9 mouse cellular contexts compared by ENCODE assay signal in the genomic region with DNA sequence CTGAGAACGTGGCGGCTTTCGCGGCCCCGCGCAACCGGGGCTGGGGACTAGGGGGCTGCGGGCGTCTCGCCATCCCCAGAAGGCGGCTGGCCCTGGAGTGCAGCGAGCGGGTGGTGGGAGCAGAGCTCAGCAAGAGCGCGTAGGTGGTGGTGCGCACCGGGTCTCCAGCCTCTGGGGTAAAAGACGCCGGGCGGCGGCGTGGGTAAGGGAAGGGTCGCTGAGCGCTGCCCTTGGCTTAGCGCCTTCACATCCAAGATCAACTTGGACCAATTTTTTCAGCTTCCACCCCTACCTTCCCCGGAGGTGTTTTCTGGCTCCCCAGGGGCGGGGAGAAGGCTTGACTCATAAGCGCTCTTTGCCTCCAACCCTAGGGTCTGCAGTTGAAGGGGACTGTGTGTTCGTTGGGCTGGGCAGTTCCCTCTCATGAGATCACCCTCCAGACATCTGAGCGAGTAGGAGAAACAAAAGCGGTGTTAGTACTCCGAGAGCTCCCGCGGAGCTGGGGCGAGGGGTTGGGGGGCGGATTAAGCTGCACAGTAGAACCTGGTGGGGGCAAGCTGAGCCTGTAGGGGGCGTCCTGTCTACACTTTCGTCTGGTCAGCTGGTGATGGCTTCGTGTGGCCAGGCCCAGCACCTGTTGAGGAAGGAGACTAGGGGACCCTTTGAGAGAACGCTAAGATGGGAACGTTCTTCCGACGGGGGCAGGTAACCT. TPM values are rescaled to one million over a fixed set of nuclear protein-coding genes. Genes with fewer than 3 reads are reported as not detected.
DNase-seq lines count a peak whose midpoint lies in the region; ATAC-seq and TF ChIP-seq lines count a peak whose summit lies in the region.
"Had no signal": no experiment of that assay in that cellular context is flagged by ENCODE, and none has a peak within 500 bp of the region (broad histone marks: within the 10 kb centered on the region; RNA-seq: fewer than 3 reads in every experiment).

No protein-coding gene starts in this region.

- H3K9ac ChIP-seq in forebrain, postnatal 0 days: peak overlapping the region; percentile 80
- peak overlapping the region; percentile 58 for H3K9ac ChIP-seq in intestine, embryonic 15.5 days
- no peak overlapping the region for H3K9ac ChIP-seq in liver, embryonic 13.5 days

- ATAC-seq in forebrain, postnatal 0 days: peak; percentile 42
- ATAC-seq in intestine, embryonic 15.5 days: peak; percentile 62
- ATAC-seq in liver, embryonic 13.5 days (ENCODE audit: low read depth): no peak

- peak; percentile 53; the same call in 1 of the 2 replicates for TF ChIP-seq CTCF in cerebellum, adult 2 months (IDR thresholded peaks at IDR 0.05; ENCODE audit: borderline replicate concordance, insufficient read depth, low read depth, low read length)
- peak; percentile 67 for TF ChIP-seq CTCF in forebrain, postnatal 0 days (IDR thresholded peaks at IDR 0.05; ENCODE audit: low read depth)

- H3K27me3 ChIP-seq in heart, embryonic 10.5 days (ENCODE audit: insufficient read depth, poor library complexity, severe bottlenecking): peaks cover 95% of the 10 kb centered on the region
- H3K27me3 ChIP-seq in cerebellum, adult 2 months (ENCODE audit: control insufficient read depth, insufficient read depth, low read length): no peaks in the 10 kb centered on the region
- H3K27me3 ChIP-seq in forebrain, postnatal 0 days (ENCODE audit: insufficient read depth, low read length): no peaks in the 10 kb centered on the region
- H3K27me3 ChIP-seq in intestine, embryonic 15.5 days (replicated peaks): peaks cover 66% of the 10 kb centered on the region
- H3K27me3 ChIP-seq in liver, embryonic 13.5 days: peaks cover 96% of the 10 kb centered on the region

- peak; percentile 73 for DNase-seq in heart, embryonic 10.5 days (ENCODE audit: low spot score)
- DNase-seq in heart, postnatal 25 days (ENCODE audit: low spot score): no peak
- peak; percentile 57 to 63 for DNase-seq in cerebellum, adult 2 months
- peak; percentile 74 for DNase-seq in forebrain, postnatal 0 days
- no peak for DNase-seq in liver, embryonic 13.5 days
- peak; percentile 66 for DNase-seq in right cerebral cortex, adult 18-20 months
- DNase-seq in thymus, postnatal 25 days: no peak

- H3K27ac ChIP-seq in heart, embryonic 10.5 days: peak overlapping the region; percentile 56
- H3K27ac ChIP-seq in cerebellum, adult 2 months (ENCODE audit: insufficient read depth, low read length): no peak overlapping the region
- peak overlapping the region; percentile 87 for H3K27ac ChIP-seq in forebrain, postnatal 0 days (ENCODE audit: low read depth, low read length)
- H3K27ac ChIP-seq in intestine, embryonic 15.5 days: 0 out of 2 replicates have a peak overlapping the region, but pooled peaks have one; percentile 32
- H3K27ac ChIP-seq in liver, embryonic 13.5 days: no peak overlapping the region

- no peak for TF ChIP-seq POLR2A in cerebellum, adult 2 months (IDR thresholded peaks at IDR 0.05; ENCODE audit: borderline replicate concordance, insufficient read depth, low read length)

- peaks cover 29% of the 10 kb centered on the region for H3K4me1 ChIP-seq in heart, embryonic 10.5 days
- H3K4me1 ChIP-seq in cerebellum, adult 2 months (ENCODE audit: control insufficient read depth, insufficient read depth, low read length): no peaks in the 10 kb centered on the region
- H3K4me1 ChIP-seq in forebrain, postnatal 0 days (ENCODE audit: insufficient read depth): peaks cover 5% of the 10 kb centered on the region; the same call in 1 of the 2 replicates
- H3K4me1 ChIP-seq in intestine, embryonic 15.5 days (replicated peaks): peaks cover 19% of the 10 kb centered on the region
- peaks cover 4% of the 10 kb centered on the region for H3K4me1 ChIP-seq in liver, embryonic 13.5 days (replicated peaks)

- no peaks in the 10 kb centered on the region for H3K9me3 ChIP-seq in heart, embryonic 10.5 days
- H3K9me3 ChIP-seq in forebrain, postnatal 0 days (ENCODE audit: low read length): no peaks in the 10 kb centered on the region
- no peaks in the 10 kb centered on the region for H3K9me3 ChIP-seq in intestine, embryonic 15.5 days
- no peaks in the 10 kb centered on the region for H3K9me3 ChIP-seq in liver, embryonic 13.5 days (replicated peaks)

- no peaks in the 10 kb centered on the region for H3K36me3 ChIP-seq in heart, embryonic 10.5 days
- no peaks in the 10 kb centered on the region for H3K36me3 ChIP-seq in forebrain, postnatal 0 days (ENCODE audit: insufficient read depth)
- H3K36me3 ChIP-seq in intestine, embryonic 15.5 days: no peaks in the 10 kb centered on the region
- no peaks in the 10 kb centered on the region for H3K36me3 ChIP-seq in liver, embryonic 13.5 days

- peak overlapping the region; percentile 76 for H3K4me3 ChIP-seq in heart, embryonic 10.5 days
- H3K4me3 ChIP-seq in cerebellum, adult 2 months (replicated peaks; ENCODE audit: insufficient read depth, low read depth, low read length): peak overlapping the region; percentile 72
- H3K4me3 ChIP-seq in forebrain, postnatal 0 days (ENCODE audit: low read depth, low read length): peak overlapping the region; percentile 91
- H3K4me3 ChIP-seq in intestine, embryonic 15.5 days (replicated peaks): peak overlapping the region; percentile 51
- H3K4me3 ChIP-seq in liver, embryonic 13.5 days (replicated peaks): peak overlapping the region; percentile 48

- 2% methylated on average over 43 of the region's 43 CpGs for WGBS in heart, embryonic 10.5 days
- 1% methylated on average over 43 of the region's 43 CpGs for WGBS in cerebellum, adult 2 months
- under 1% methylated on average over 43 of the region's 43 CpGs for WGBS in forebrain, postnatal 0 days
- WGBS in intestine, embryonic 15.5 days: under 1% methylated on average over 43 of the region's 43 CpGs
- 3% methylated on average over 43 of the region's 43 CpGs for WGBS in liver, embryonic 13.5 days (ENCODE audit: insufficient replicate concordance)

- intact Hi-C loops in heart, postnatal 25 days (cut with DNase I): loop anchor here (5.0 kb wide), 1 partner anchor 58 kb away; no protein-coding TSS in a partner anchor

- peak overlapping the region; percentile 98 for H3K4me2 ChIP-seq in forebrain, postnatal 0 days (ENCODE audit: low read depth)
- peak overlapping the region; percentile 88 for H3K4me2 ChIP-seq in intestine, embryonic 15.5 days (replicated peaks)
- peak overlapping the region; percentile 64 for H3K4me2 ChIP-seq in liver, embryonic 13.5 days

RNA-seq across cellular contexts. Expression of a gene that starts 1.7 kb away (rescaled TPM):
- 2.4 and 5.2 TPM in 2 replicates for polyA plus RNA-seq in heart, embryonic 10.5 days (2016; fragmentation: Nextera tagmentation; extraction: Ambion mirVana)
- 1 to 10 TPM; 3.9 to 4.3 TPM for total RNA-seq in heart, postnatal 25 days (2021)
- polyA plus RNA-seq in cerebellum, adult 2 months (2012; rRNA removed): 29.3 and 32.8 TPM in 2 replicates
- total RNA-seq in forebrain, postnatal 0 days (2014; rRNA removed): 44.1 and 65.1 TPM in 2 replicates
- polyA plus RNA-seq in forebrain, postnatal 0 days (2015; fragmentation: Nextera tagmentation; extraction: Ambion mirVana): 19.3 and 28.2 TPM in 2 replicates
- 8.9 and 9.2 TPM in 2 replicates for polyA plus RNA-seq in intestine, embryonic 15.5 days (2015; fragmentation: Nextera tagmentation; extraction: Ambion mirVana)
- polyA plus RNA-seq in liver, embryonic 13.5 days (2015; fragmentation: Nextera tagmentation; extraction: Ambion mirVana): 0.20 and 0.42 TPM in 2 replicates
- total RNA-seq: hematopoietic stem cell, adult 5-6 weeks had no signal

RNA-seq across cellular contexts. Expression of a gene that starts 56.9 kb away (rescaled TPM):
- polyA plus RNA-seq in heart, embryonic 10.5 days (2016; fragmentation: Nextera tagmentation; extraction: Ambion mirVana): 21.2 TPM in 2 replicates
- total RNA-seq in heart, postnatal 25 days (2021): 10 to 100 TPM; 14.3 to 14.4 TPM
- polyA plus RNA-seq in cerebellum, adult 2 months (2012; rRNA removed): 61.5 and 68.0 TPM in 2 replicates
- 35.4 and 42.0 TPM in 2 replicates for total RNA-seq in forebrain, postnatal 0 days (2014; rRNA removed)
- polyA plus RNA-seq in forebrain, postnatal 0 days (2015; fragmentation: Nextera tagmentation; extraction: Ambion mirVana): 27.3 and 32.2 TPM in 2 replicates
- 22.4 and 23.1 TPM in 2 replicates for polyA plus RNA-seq in intestine, embryonic 15.5 days (2015; fragmentation: Nextera tagmentation; extraction: Ambion mirVana)
- 6.6 and 7.4 TPM in 2 replicates for polyA plus RNA-seq in liver, embryonic 13.5 days (2015; fragmentation: Nextera tagmentation; extraction: Ambion mirVana)

Comparison
In these comparisons a context has a peak if more than half of its experiments do, and no peak if none do; other contexts are left out.
1. DNase-seq: peak in heart, embryonic 10.5 days (single experiment), cerebellum, adult 2 months (2 of 2), forebrain, postnatal 0 days (single experiment) and right cerebral cortex, adult 18-20 months (single experiment); none in heart, postnatal 25 days (single experiment), liver, embryonic 13.5 days (single experiment) and thymus, postnatal 25 days (single experiment).
2. H3K27ac ChIP-seq: peak in heart, embryonic 10.5 days (single experiment), forebrain, postnatal 0 days (single experiment) and intestine, embryonic 15.5 days (single experiment); none in cerebellum, adult 2 months (single experiment) and liver, embryonic 13.5 days (single experiment).
3. Peak in every context shown above with its lines, with median percentiles within 50 percentile points of each other: H3K4me3 ChIP-seq and H3K4me2 ChIP-seq.